Mouse (Mus musculus) CH12.LX (cell line): ENCODE measurements around the gene St3gal3.

Experiments used
- CTCF ChIP-seq, 2 experiments: IDR thresholded peaks in 1 of 2; conservative IDR thresholded peaks in 1 of 2; 2 replicates each; pipeline ENCODE4 v1.5.1; 2011 to 2012; ENCODE audit warnings: low read depth in 2 of 2, low read length in 2 of 2, improper control_type of control experiment in 1 of 2, inconsistent platforms in 1 of 2, mild to moderate bottlenecking in 1 of 2, moderate library complexity in 1 of 2
- EP300 ChIP-seq: IDR thresholded peaks from 2 replicates; pipeline ENCODE4 v1.6.1; 2011; ENCODE audit warnings: low read length, improper control_type of control experiment
- MAFK ChIP-seq: IDR thresholded peaks from 2 replicates; pipeline ENCODE4 v1.6.1; 2011; ENCODE audit warnings: low read length, improper control_type of control experiment; ENCODE audit not compliant: insufficient replicate concordance
- MEF2A ChIP-seq: IDR thresholded peaks from 2 replicates; pipeline ENCODE4 v1.6.1; 2014; ENCODE audit warnings: low read depth, mild to moderate bottlenecking, inconsistent platforms, low read length, improper control_type of control experiment, borderline replicate concordance
- NELFE ChIP-seq: IDR thresholded peaks from 2 replicates; pipeline ENCODE4 v1.6.1; 2011; ENCODE audit warnings: low read depth, low read length, improper control_type of control experiment
- POLR2A ChIP-seq: IDR thresholded peaks from 2 replicates; pipeline ENCODE4 v1.6.1; 2011; ENCODE audit warnings: low read depth, mild to moderate bottlenecking, improper control_type of control experiment, low read length
- SIN3A ChIP-seq: IDR thresholded peaks from 2 replicates; pipeline ENCODE4 v1.6.1; 2012; ENCODE audit warnings: low read length, improper control_type of control experiment, inconsistent platforms
- TBP ChIP-seq: conservative IDR thresholded peaks from 2 replicates; pipeline ENCODE4 v1.6.1; 2011; ENCODE audit warnings: low read depth, low read length, improper control_type of control experiment
- TCF12 ChIP-seq: IDR thresholded peaks from 2 replicates; pipeline ENCODE4 v1.6.1; 2014; ENCODE audit warnings: low read depth, mild to moderate bottlenecking, inconsistent platforms, low read length, improper control_type of control experiment
- USF1 ChIP-seq: IDR thresholded peaks from 2 replicates; pipeline ENCODE4 v1.6.1; 2014; ENCODE audit warnings: low read depth, mild to moderate bottlenecking, inconsistent platforms, low read length, improper control_type of control experiment

DNA sequence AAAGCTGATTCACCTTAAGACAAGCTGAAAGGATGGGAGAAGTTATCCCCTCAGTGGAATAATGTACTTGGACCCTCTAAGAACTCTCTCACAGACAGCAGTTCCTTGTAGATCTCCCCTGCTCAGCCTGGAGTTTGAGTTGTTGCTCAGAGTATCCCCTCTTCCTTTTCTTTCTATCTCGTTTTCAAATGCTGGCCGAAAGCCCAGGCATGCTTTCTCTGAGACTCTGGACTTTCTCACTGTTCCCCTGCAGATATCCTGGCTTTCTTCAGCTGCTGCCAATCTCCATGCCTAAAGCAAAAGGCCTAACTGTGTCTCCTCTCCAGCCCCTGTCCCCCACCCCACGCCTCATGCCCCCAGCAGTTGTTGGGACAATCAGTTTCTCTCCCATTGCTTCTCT lies 216.5 kb downstream of the St3gal3 start:
- TF ChIP-seq CTCF (conservative IDR thresholded peaks at IDR 0.05 in 1 of 2, IDR thresholded peaks at IDR 0.05 in 1 of 2; ENCODE audit: low read depth in 2 of 2, low read length in 2 of 2) (no peak), MAFK (no peak), EP300 (no peak), POLR2A (no peak), TCF12 (no peak), NELFE (no peak), USF1 (no peak), TBP (no peak), MEF2A (no peak), SIN3A (no peak)
